Mouse (Mus musculus) cerebral cortex, adult 2 months (tissue): Measurements from ENCODE around the gene Gm20379.

ENCODE experiments used
- WGBS: fragments of 180-500 bp; shearing (Covaris S2); methylation state at CpG from one replicate; pipeline ENCODE4 v1.1.7; 2018; 5-methylcytosine and 5-hydroxymethylcytosine counted together

Gene Gm20379

DNA sequence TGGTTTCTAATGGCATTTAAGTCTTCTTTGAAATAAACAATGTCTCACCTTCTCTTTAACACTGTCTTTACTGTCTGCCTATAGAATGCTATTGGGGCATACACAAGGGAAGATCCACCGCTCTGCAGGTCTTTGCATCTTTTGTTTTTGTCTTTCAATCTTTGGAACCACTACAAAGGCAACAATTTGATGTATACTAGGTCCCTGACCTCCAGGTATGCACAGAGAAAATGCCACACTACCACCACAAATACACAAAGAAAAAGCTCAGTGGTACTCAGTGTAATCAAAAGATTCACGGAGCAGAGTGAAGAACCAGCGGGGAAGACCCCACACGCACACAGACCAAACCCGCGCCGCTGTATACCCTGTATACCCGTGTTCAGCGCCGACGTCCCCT is at the start of gene Gm20379:
Gm20379 (plus strand) TSS at position 301 of the 400 bp plus-strand sequence.
- 99% methylated on average over 11 of the region's 11 CpGs for WGBS

- 79% methylated on average over 5 of the region's 5 CpGs for WGBS
Observed at GRCm38 (mm10) chr13:92261329-92261728, 44.5 kb upstream of the Gm20379 start.

- 64% methylated on average over 6 of the region's 6 CpGs for WGBS
Observed at GRCm38 (mm10) chr13:92263566-92263965, 42.2 kb upstream of the Gm20379 start.

DNA sequence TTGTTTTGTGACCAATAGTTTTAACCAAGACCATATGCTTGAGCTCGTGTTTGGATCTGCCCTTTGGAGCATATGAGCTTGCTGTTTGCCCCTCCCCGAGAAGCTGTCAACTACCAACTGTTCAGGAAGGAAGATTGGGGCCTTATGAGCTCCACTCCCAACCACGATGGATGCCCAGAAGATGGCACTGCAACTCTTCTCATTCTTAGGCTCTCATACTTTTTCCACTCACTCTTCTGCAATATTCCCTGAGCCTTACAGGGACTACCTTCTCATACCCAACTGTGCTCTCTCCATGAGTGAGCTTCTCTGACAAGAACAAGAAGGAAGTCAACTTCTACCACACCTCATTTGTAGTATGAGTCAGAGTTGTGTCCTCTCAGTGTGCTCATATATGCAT is 38.7 kb upstream of the Gm20379 start:
- WGBS: 83% methylated on average over 3 of the region's 3 CpGs

- 45% methylated on average over 14 of the region's 14 CpGs for WGBS
Observed at GRCm38 (mm10) chr13:92274274-92275198, 31.2 kb upstream of the Gm20379 start.

DNA sequence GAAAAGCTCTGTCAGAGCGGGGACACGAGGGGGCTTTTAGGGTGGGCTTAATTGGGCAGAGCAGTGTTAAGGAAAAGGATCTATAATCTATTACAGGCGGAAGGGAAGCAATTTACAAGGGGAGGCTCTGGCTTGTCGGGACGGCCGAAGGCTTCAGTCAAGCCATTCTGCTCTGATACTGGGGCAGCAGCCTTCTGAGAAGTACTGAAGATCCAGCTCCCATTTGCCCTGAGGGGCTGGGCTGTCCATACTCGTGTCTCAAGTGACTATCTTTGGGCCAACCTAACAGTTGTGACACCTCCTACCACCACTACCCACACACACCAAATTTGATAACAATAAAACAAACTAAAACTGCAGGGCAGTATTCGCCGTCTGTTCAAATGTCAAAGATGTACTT is 30.5 kb upstream of the Gm20379 start:
- 85% methylated on average over 9 of the region's 9 CpGs for WGBS

- WGBS: 82% methylated on average over 2 of the region's 2 CpGs
Observed at GRCm38 (mm10) chr13:92277027-92277426, 28.8 kb upstream of the Gm20379 start.

GRCm38 (mm10) chr13:92291605-92292004 is 14.2 kb upstream of the Gm20379 start:
- WGBS: 83% methylated on average over 4 of the region's 4 CpGs

- 82% methylated on average over 5 of the region's 5 CpGs for WGBS
Observed at GRCm38 (mm10) chr13:92293883-92294282, 11.9 kb upstream of the Gm20379 start.

DNA sequence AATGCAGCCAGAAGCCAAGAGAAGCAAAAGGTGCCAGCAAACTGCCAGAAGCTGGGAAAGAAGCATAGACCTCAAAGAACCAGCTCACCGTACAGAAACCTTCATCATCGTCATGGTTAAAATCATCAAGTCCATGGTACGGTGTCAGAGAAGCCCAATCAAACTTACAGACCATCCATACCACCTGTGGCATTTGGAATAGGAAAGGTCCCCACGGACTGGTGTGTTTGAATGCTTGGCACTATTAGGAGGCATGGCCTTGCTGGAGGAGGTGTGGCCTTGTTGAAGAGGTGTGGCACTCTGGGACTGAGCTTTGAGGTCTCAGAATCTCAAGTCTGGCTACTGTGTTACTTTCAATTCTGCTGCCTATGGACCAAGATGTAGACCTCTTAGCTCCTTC is 9.3 kb upstream of the Gm20379 start:
- WGBS: 95% methylated on average over 4 of the region's 4 CpGs

DNA sequence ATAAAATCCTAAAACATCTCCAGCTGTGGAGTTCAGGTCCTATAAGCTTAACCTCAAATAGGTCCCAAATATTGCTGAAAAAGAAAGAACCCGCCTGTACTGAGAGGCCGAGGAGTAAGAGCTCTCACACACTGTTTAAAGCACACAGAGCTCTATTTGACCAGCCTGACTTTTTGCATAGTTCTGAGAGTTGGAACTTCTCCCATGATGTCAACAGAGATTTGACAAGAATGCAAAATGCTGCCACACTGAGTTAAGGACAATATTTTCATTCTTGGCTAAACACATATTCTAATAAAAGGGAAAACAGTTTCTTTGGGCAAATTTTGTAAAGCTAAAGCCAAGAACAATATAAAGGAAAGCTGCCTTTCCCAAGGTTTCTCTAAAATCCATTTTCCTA is 8.8 kb upstream of the Gm20379 start:
- whole genome bisulfite sequencing: 63% methylated on average over 2 of the region's 2 CpGs

DNA sequence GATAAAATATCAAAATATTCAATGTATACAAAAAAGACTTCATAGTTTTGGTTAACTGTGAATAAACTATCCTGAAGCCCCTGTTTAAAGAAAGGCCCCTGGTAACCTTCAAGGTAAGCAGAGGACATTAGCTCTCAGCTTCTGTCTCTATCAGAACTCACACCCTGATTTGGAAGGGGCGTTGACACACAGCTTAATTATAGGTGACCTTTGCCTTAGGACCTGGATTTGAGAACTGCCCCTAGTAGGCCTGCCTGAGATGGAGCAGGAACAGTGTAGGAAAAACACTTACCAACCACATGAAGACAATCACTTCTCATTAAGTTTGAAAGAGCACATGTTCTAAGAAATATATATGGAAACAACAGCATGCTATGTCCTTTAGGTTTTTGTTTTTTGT is 6.3 kb upstream of the Gm20379 start:
- WGBS: 90% methylated on average over 1 of the region's 1 CpGs

- WGBS: 86% methylated on average over 4 of the region's 4 CpGs
Observed at GRCm38 (mm10) chr13:92301754-92302153, 4.0 kb upstream of the Gm20379 start.

DNA sequence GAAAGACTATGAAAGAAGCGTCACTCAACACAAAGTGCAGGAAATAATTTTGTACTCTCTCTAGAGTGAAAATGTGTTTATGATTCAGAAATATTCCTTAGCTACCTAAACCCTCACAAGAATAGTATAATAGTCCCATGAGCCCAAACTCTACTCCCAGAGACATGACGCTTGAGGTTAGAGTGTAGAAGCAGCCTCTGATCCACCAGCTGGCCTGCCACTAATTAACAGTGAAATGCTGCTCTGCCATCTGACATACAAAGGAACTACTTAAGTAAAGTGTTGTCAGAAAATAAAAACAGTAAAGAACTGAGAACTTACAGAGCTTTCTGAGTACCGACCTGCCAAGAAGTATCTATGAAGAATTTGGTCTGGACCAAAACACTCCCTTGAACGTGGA is 3.3 kb upstream of the Gm20379 start:
- WGBS: 76% methylated on average over 4 of the region's 4 CpGs

DNA sequence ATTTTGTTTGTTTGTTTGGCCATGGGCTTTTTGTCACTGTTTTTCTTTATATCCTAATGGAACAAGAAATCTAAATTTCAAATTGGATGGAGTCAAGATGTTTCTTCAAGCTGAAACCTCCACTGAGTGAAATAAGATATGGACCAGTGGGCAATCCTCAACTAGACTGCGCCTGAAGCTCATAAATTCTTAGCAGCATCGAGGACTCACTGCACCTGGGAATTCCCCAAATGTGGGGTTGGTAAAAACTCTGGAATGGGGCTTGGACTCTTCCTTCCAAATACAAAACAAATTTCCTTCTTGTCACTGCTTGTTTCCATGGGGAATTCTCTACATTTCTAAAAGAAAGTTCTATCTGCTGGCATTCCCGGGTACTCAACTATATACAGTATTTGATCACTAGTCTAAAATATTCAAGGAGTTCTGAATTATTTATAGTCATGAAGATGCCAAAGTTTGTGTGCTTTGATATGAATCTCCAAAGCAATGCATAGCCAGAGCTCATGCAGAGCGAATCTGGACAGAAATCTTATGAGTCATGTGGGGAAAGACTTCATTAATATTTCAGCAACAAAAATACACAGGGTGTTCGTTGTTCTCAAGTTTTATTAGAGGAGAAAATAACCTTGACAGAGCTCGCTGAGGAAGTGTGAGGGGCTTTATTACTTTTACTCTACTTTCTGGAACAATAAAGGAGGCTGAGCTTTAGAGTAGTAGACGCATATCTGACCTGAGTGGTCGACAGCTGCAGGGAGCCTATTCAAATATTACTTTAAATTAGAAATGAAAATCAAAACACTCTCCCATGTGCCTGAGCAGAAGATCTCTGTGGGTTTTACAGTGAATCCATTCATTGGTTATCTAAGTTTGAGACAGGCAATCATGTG is 2.5 kb upstream of the Gm20379 start:
- 69% methylated on average over 8 of the region's 8 CpGs for WGBS

GRCm38 (mm10) chr13:92304291-92304690 is 1.5 kb upstream of the Gm20379 start:
- WGBS: 79% methylated on average over 5 of the region's 5 CpGs

GRCm38 (mm10) chr13:92314613-92315012 is 8.8 kb downstream of the Gm20379 start:
- 65% methylated on average over 5 of the region's 5 CpGs for WGBS

GRCm38 (mm10) chr13:92320770-92321169 is 15.0 kb downstream of the Gm20379 start:
- WGBS: 83% methylated on average over 5 of the region's 5 CpGs

DNA sequence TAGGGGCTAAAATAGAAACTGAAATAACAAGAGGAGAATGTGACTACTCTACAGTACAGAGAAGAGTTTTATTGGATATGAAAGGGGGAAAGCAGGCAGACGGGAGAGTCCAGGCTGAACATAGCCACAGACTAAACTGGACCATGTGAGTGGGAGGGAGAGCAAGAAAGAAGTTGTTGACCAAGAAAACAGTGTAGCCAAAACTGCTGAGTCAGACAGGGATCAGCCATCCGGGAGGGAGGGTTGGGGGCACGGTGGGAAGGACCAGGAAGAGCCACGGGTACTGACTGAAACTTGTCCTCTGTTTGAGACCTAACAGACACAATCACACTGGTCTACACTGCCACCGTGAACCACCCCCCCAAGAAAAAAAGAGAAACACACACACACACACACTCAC is 20.2 kb downstream of the Gm20379 start:
- WGBS: 56% methylated on average over 5 of the region's 5 CpGs

DNA sequence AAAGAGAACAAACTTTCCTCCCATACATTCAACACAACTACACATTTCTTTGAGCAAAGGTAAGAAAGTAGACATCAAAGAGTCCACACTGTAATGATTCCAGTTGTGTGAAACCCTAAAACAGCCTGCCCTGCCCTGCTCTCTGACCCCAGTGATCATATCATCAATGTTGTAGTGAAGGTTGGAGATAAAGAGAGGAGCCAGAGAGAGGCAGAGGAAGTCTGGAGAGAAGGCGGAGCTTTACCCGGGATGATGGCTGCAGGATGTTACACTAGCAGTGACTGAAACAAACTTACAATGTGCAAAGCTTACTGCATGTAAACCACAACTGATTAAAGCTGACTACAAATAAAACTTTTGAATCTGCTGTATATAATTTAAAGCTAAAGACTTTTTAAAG is 22.2 kb downstream of the Gm20379 start:
- WGBS: 74% methylated on average over 2 of the region's 2 CpGs

- 89% methylated on average over 3 of the region's 3 CpGs for WGBS
Observed at GRCm38 (mm10) chr13:92330621-92331020, 24.8 kb downstream of the Gm20379 start.

DNA sequence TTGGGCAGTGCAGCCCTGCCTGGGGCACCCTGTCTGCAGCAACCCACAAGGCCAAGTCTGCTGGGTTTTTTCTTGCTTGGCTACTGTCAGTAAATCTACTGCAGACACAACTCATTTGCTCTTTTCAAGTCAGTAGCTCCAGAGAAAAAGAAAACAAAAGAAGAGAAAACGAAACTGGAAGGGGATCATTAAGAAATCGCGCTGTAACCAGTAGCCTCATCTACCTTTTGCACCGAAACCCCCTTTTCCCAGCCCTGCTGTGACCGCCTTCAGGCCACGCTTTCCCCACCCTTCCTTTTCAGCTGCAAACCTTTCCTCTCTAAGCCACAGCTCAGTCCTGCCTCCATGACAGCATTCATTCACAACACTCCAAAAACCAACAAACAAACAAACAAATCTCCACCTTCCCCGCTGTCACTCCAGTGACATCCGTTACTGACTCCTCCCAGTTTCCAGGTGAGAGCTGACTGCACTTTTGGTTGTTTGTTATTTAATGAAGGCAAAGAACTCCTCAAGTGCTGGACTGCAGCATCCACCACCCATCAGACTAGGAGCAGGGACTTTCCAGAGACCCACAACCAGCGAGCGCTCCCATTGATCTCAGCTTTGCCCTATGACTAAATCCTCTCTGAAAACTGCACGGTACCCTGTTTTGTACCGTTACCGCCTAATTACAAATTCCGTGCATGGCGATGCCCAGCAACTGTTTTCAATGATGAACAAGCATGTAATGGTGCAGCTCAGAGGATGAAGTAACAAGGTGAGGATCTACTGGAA is 26.5 kb downstream of the Gm20379 start:
- whole genome bisulfite sequencing: 88% methylated on average over 15 of the region's 15 CpGs
